Mouse (Mus musculus) layer of hippocampus, adult 2 months (tissue): Measurements from ENCODE around the gene Acadsb. TPM values are rescaled to one million over a fixed set of nuclear protein-coding genes. Genes with fewer than 3 reads are reported as not detected.
"Not testable (repeated sequence)": the region's sequence is repeated elsewhere in the genome, so short reads cannot be mapped to it uniquely, and the experiment has no call there.

Experiments
- DNase-seq, 2 experiments: peaks; one replicate each; pipeline ENCODE4 v3.0.0; 2022; ENCODE audit warnings: low spot score in 2 of 2
- H3K27ac ChIP-seq: fragments of 200-600 bp; 2 replicates; pipeline ENCODE4 v1.8.1; 2022
- H3K4me3 ChIP-seq: fragments of 200-600 bp; 2 replicates; pipeline ENCODE4 v1.8.1; 2022; ENCODE audit warnings: mild to moderate bottlenecking
- CTCF ChIP-seq: fragments of 200-600 bp; conservative IDR thresholded peaks from 2 replicates; pipeline ENCODE4 v1.8.1; 2022; ENCODE audit warnings: antibody characterized with exemption, mild to moderate bottlenecking, moderate library complexity
- long read RNA-seq, 2 experiments: library from polyadenylated mRNA; stranded (forward); transcript quantifications; one replicate each; pipeline ENCODE4 v2.0.0; 2021; ENCODE audit warnings: borderline mapping rate in 2 of 2
- total RNA-seq, 2 experiments: library from RNA; stranded (reverse); gene quantifications; 2 replicates each; pipeline ENCODE4 v1.2.3; 2021

Acadsb gene
- total RNA-seq = 10 to 100 TPM; 83.9 to 92.3 TPM
- long read RNA-seq, experiment 1, full-length matches to known transcripts = 44 of 57 reads
- long read RNA-seq, experiment 1, partial matches to known transcripts = 3 of 57 reads
- long read RNA-seq, experiment 1, other reads (novel, unspliced or antisense) = 10 of 57 reads
- long read RNA-seq, experiment 2, full-length matches to known transcripts = 45 of 54 reads
- long read RNA-seq, experiment 2, partial matches to known transcripts = 2 of 54 reads
- long read RNA-seq, experiment 2, other reads (novel, unspliced or antisense) = 7 of 54 reads

- peak within 1 kb of the TSS; percentile 80 for H3K4me3 ChIP-seq
- H3K27ac ChIP-seq = peak within 1 kb of the TSS; percentile 92
- no peak for TF ChIP-seq CTCF
- peak; percentile 99 for DNase-seq
Measured at GRCm38 (mm10) chr7:131410416-131411058, at the start of gene Acadsb, which contains the start of gene Ikzf5. TSS of gene Acadsb (plus strand) at chr7:131410601. TSS of gene Ikzf5 (minus strand) at chr7:131410521.

GRCm38 (mm10) chr7:131362269-131362614, 48.2 kb upstream of the Acadsb start:
- Histone ChIP-seq H3K27ac (peak overlapping the region; percentile 96), H3K4me3 (peak overlapping the region; percentile 77)
- no peak for TF ChIP-seq CTCF
- no peak for DNase-seq

- Histone ChIP-seq H3K4me3 (peak within 1 kb of the TSS; percentile 77), H3K27ac (peak within 1 kb of the TSS; percentile 96)
- DNase-seq = peak; percentile 96
- no peak; the same call in 1 of the 2 replicates for TF ChIP-seq CTCF
Measured at GRCm38 (mm10) chr7:131362615-131363300, 47.6 kb upstream of the Acadsb start, which contains the start of gene 2310057M21Rik. TSS of gene 2310057M21Rik (minus strand) at chr7:131362759.

GRCm38 (mm10) chr7:131364131-131364530, 46.3 kb upstream of the Acadsb start:
- Histone ChIP-seq H3K4me3 (no peak overlapping the region), H3K27ac (no peak overlapping the region)
- no peak for DNase-seq
- no peak for TF ChIP-seq CTCF

GRCm38 (mm10) chr7:131370648-131371469, 39.5 kb upstream of the Acadsb start, which contains the start of gene Pstk:
TSS of gene Pstk (plus strand) at chr7:131371141.
- TF ChIP-seq CTCF = peak; percentile 98
- H3K4me3 ChIP-seq = peak within 1 kb of the TSS; percentile 67
- peak; percentile 86 to 87 for DNase-seq
- peak within 1 kb of the TSS; percentile 100 for H3K27ac ChIP-seq

GRCm38 (mm10) chr7:131371470-131371860, 38.9 kb upstream of the Acadsb start:
- H3K27ac ChIP-seq = peak overlapping the region; percentile 100
- peak overlapping the region; percentile 67 for H3K4me3 ChIP-seq
- TF ChIP-seq CTCF = no peak
- DNase-seq = no peak

- Histone ChIP-seq H3K4me3 (peak overlapping the region; percentile 67), H3K27ac (peak overlapping the region; percentile 100; the same call in 1 of the 2 replicates)
- peak; percentile 43 for TF ChIP-seq CTCF
- DNase-seq = no peak
Measured at GRCm38 (mm10) chr7:131371880-131372651, 38.3 kb upstream of the Acadsb start.

- DNase-seq, H3K4me3 ChIP-seq, H3K27ac ChIP-seq: not testable (repeated sequence)
Measured at GRCm38 (mm10) chr7:131391761-131392160, 18.6 kb upstream of the Acadsb start.

- H3K27ac ChIP-seq = peak overlapping the region; percentile 92
- no peak for DNase-seq
- TF ChIP-seq CTCF = no peak
- H3K4me3 ChIP-seq = peak overlapping the region; percentile 80
Measured at GRCm38 (mm10) chr7:131409321-131409987, 947 bp upstream of the Acadsb start.

- peak; percentile 13; the same call in 1 of the 2 replicates for TF ChIP-seq CTCF
- Histone ChIP-seq H3K4me3 (peak overlapping the region; percentile 80), H3K27ac (peak overlapping the region; percentile 92)
- DNase-seq = peak in 1 of 2 experiments; percentile 21
Measured at GRCm38 (mm10) chr7:131409988-131410385, 414 bp upstream of the Acadsb start.
